Mouse (Mus musculus) liver, postnatal 0 days (tissue): ENCODE results near the gene Ywhaq.
"Not testable (repeated sequence)": the region's sequence is repeated elsewhere in the genome, so short reads cannot be mapped to it uniquely, and the experiment has no call there.

Experiments
- CTCF ChIP-seq: sonication (generic); IDR thresholded peaks from 2 replicates; pipeline ENCODE4 v1.5.1; 2016; ENCODE audit warnings: antibody characterized with exemption, low read depth
- EP300 ChIP-seq: IDR thresholded peaks from 2 replicates; pipeline ENCODE4 v1.6.1; 2016; ENCODE audit warnings: antibody characterized with exemption, low read depth, mild to moderate bottlenecking

DNA sequence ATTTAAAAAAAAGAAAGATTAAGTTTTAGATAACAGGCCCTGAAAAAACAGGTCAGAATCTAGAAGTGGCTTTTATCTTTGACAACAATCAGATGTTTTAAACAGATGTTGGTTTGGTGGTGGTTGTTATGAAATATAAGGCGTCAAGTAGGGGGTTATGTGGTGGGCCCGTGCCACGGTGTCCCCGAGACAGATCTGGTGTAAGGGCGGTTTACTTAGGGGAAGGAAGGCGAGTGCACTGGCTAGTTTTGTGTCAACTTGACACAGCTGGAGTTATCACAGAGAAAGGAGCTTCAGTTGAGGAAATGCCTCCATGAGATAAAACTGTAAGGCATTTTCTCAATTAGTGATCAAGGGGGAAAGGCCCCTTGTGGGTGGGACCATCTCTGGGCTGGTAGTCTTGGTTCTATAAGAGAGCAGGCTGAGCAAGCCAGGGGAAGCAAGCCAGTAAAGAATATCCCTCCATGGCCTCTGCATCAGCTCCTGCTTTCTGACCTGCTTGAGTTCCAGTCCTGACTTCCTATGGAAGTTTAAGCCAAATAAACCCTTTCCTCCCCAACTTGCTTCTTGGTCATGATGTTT is 38.6 kb downstream of the Ywhaq start:
- TF ChIP-seq EP300, CTCF: not testable (repeated sequence)
